Mouse (Mus musculus): Measurements from ENCODE around the gene Iqgap2.

DNA sequence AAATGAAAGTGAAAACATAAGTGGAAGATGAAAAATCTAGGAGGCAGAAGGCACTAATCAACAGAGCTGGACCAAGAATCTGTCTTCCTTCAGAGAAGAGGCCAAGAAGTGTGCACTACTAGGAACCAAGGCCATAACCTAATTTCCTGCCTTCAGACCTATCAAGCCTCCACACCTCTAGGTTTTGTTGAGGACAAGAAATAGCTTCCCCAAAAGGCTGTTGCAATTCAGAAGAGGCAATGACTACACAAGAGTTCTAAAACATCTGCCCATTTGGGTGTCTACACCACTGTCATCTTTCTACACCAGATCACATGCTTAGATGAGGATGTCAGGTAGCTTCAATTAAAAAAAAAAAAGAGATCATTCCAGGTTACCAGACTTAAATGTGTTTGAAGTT is 179.7 kb downstream of the Iqgap2 start:
- TF ChIP-seq CTCF (IDR thresholded peaks at IDR 0.05; ENCODE audit: low read depth) (no peak), EP300 (optimal IDR thresholded peaks at IDR 0.05) (no peak)
